Mouse (Mus musculus): Measurements from ENCODE around the gene Gm45713.
A peak's percentile ranks its signal among the peaks of the same experiment; 100 is the strongest.
"Not testable (repeated sequence)": the region's sequence is repeated elsewhere in the genome, so short reads cannot be mapped to it uniquely, and the experiment has no call there.

The Gm45713 gene

GRCm38 (mm10) chr7:45162996-45163615, 27.1 kb upstream of the Gm45713 start:
- no peak for DNase-seq (ENCODE audit: low spot score in 2 of 2)

- no peak for DNase-seq (ENCODE audit: low spot score in 2 of 2)
Measured at GRCm38 (mm10) chr7:45162551-45162950, 26.5 kb upstream of the Gm45713 start.

- DNase-seq (ENCODE audit: low spot score in 2 of 2) = peak; percentile 84
Measured at GRCm38 (mm10) chr7:45161612-45162473, 25.8 kb upstream of the Gm45713 start.

- no peak for DNase-seq (ENCODE audit: low spot score in 2 of 2)
Measured at GRCm38 (mm10) chr7:45160866-45161265, 24.8 kb upstream of the Gm45713 start.

- no peak for DNase-seq (ENCODE audit: low spot score in 2 of 2)
Measured at GRCm38 (mm10) chr7:45160316-45160800, 24.3 kb upstream of the Gm45713 start.

GRCm38 (mm10) chr7:45158991-45159390, 23.0 kb upstream of the Gm45713 start:
- no peak for DNase-seq (ENCODE audit: low spot score in 2 of 2)

- no peak for DNase-seq (ENCODE audit: low spot score in 2 of 2)
Measured at GRCm38 (mm10) chr7:45157459-45157858, 21.4 kb upstream of the Gm45713 start.

GRCm38 (mm10) chr7:45156206-45156605, 20.2 kb upstream of the Gm45713 start:
- DNase-seq (ENCODE audit: low spot score in 2 of 2) = no peak

GRCm38 (mm10) chr7:45155590-45155989, 19.6 kb upstream of the Gm45713 start:
- DNase-seq (ENCODE audit: low spot score in 2 of 2) = no peak

- peak; percentile 32 to 44 for DNase-seq (ENCODE audit: low spot score in 2 of 2)
Measured at GRCm38 (mm10) chr7:45154993-45155514, 19.0 kb upstream of the Gm45713 start.

- DNase-seq (ENCODE audit: low spot score in 2 of 2) = peak; percentile 95 to 97
Measured at GRCm38 (mm10) chr7:45154096-45154992, 18.3 kb upstream of the Gm45713 start, which contains the start of the genes Pih1d1 and Aldh16a1. Gene Pih1d1 (plus strand): TSS chr7:45154303. Gene Aldh16a1 (minus strand): TSS chr7:45154584.

GRCm38 (mm10) chr7:45153586-45153985, 17.6 kb upstream of the Gm45713 start:
- no peak for DNase-seq (ENCODE audit: low spot score in 2 of 2)

- DNase-seq (ENCODE audit: low spot score in 2 of 2) = not testable (repeated sequence)
Measured at GRCm38 (mm10) chr7:45153052-45153451, 17.0 kb upstream of the Gm45713 start.

GRCm38 (mm10) chr7:45151303-45151702, 15.3 kb upstream of the Gm45713 start:
- no peak for DNase-seq (ENCODE audit: low spot score in 2 of 2)

GRCm38 (mm10) chr7:45150321-45150720, 14.3 kb upstream of the Gm45713 start:
- no peak for DNase-seq (ENCODE audit: low spot score in 2 of 2)

- no peak for DNase-seq (ENCODE audit: low spot score in 2 of 2)
Measured at GRCm38 (mm10) chr7:45149545-45149944, 13.5 kb upstream of the Gm45713 start.

GRCm38 (mm10) chr7:45148534-45149098, 12.6 kb upstream of the Gm45713 start:
- no peak for DNase-seq (ENCODE audit: low spot score in 2 of 2)

GRCm38 (mm10) chr7:45147899-45148298, 11.9 kb upstream of the Gm45713 start:
- no peak for DNase-seq (ENCODE audit: low spot score in 2 of 2)

GRCm38 (mm10) chr7:45147267-45147666, 11.2 kb upstream of the Gm45713 start:
- no peak for DNase-seq (ENCODE audit: low spot score in 2 of 2)

- no peak for DNase-seq (ENCODE audit: low spot score in 2 of 2)
Measured at GRCm38 (mm10) chr7:45145460-45145859, 9.4 kb upstream of the Gm45713 start.
